Mouse (Mus musculus): ENCODE results near the gene Itprid2.

The Itprid2 gene

GRCm38 (mm10) chr2:79715925-79716324 is 80.8 kb downstream of the Itprid2 start:
- peak; percentile 76 for DNase-seq

- no peak for DNase-seq
These were observed 82.7 kb downstream of the Itprid2 start for GRCm38 (mm10) chr2:79717846-79718245.

- DNase-seq, result no peak
These were observed 87.3 kb downstream of the Itprid2 start for GRCm38 (mm10) chr2:79722415-79722814.
